Mouse (Mus musculus) hindbrain, embryonic 16.5 days (tissue): Measurements from ENCODE around the gene Fzd4. TPM values are rescaled to one million over a fixed set of nuclear protein-coding genes. Genes with fewer than 3 reads are reported as not detected.
A peak's percentile ranks its signal among the peaks of the same experiment; 100 is the strongest.

Experiments used
- ATAC-seq: fragments of 200-750 bp; cut with Nextera tagmentation; 2 replicates; pipeline ENCODE4 v1.8.0; 2017; ENCODE audit warnings: moderate TSS enrichment, moderate library complexity
- H3K27ac ChIP-seq: fragments of 300-500 bp; sonication (generic); 2 replicates; pipeline ENCODE4 v1.5.1; 2014; ENCODE audit warnings: low read depth, mild to moderate bottlenecking, control low read depth, low read length, moderate library complexity
- H3K27me3 ChIP-seq: fragments of 300-500 bp; sonication (generic); replicated peaks from 2 replicates; pipeline ENCODE4 v1.6.1; 2014; ENCODE audit warnings: low read length; ENCODE audit not compliant: control insufficient read depth, insufficient read depth
- H3K36me3 ChIP-seq: fragments of 300-500 bp; sonication (generic); 2 replicates; pipeline ENCODE4 v1.6.1; 2014; ENCODE audit warnings: mild to moderate bottlenecking, low read length, moderate library complexity, mixed read lengths; ENCODE audit not compliant: control insufficient read depth, insufficient read depth
- H3K4me1 ChIP-seq: fragments of 300-500 bp; sonication (generic); 2 replicates; pipeline ENCODE4 v1.6.1; 2014; ENCODE audit warnings: low read depth, low read length; ENCODE audit not compliant: control insufficient read depth, insufficient read depth
- H3K4me2 ChIP-seq: fragments of 300-500 bp; sonication (generic); 2 replicates; pipeline ENCODE4 v1.6.1; 2014; ENCODE audit warnings: mild to moderate bottlenecking, low read length, control low read depth, moderate library complexity
- H3K4me3 ChIP-seq: fragments of 300-500 bp; sonication (generic); 2 replicates; pipeline ENCODE4 v1.5.1; 2014; ENCODE audit warnings: mild to moderate bottlenecking, low read length, control low read depth, moderate library complexity
- H3K9ac ChIP-seq: fragments of 300-500 bp; sonication (generic); 2 replicates; pipeline ENCODE4 v1.6.1; 2014; ENCODE audit warnings: low read depth, mild to moderate bottlenecking, control low read depth, low read length, moderate library complexity
- H3K9me3 ChIP-seq: fragments of 300-500 bp; sonication (generic); 2 replicates; pipeline ENCODE4 v1.6.1; 2014; ENCODE audit warnings: mild to moderate bottlenecking, low read length, moderate library complexity; ENCODE audit not compliant: control insufficient read depth
- WGBS: fragments of 180-500 bp; shearing (Covaris S2); extraction: QIAGEN DNeasy Blood & Tissue Kit; methylation state at CpG from one replicate; pipeline ENCODE4 v1.1.7; 2014; 5-methylcytosine and 5-hydroxymethylcytosine counted together
- polyA plus RNA-seq: library from polyadenylated mRNA; unstranded; fragments of >200 nt; fragmentation: Nextera tagmentation; extraction: Ambion mirVana; gene quantifications from 2 replicates; pipeline ENCODE4 v1.2.1, GENCODE M21; 2015

Fzd4 gene
- polyA plus RNA-seq, 1 experiment from 2014 or later = 2.1 TPM

DNA sequence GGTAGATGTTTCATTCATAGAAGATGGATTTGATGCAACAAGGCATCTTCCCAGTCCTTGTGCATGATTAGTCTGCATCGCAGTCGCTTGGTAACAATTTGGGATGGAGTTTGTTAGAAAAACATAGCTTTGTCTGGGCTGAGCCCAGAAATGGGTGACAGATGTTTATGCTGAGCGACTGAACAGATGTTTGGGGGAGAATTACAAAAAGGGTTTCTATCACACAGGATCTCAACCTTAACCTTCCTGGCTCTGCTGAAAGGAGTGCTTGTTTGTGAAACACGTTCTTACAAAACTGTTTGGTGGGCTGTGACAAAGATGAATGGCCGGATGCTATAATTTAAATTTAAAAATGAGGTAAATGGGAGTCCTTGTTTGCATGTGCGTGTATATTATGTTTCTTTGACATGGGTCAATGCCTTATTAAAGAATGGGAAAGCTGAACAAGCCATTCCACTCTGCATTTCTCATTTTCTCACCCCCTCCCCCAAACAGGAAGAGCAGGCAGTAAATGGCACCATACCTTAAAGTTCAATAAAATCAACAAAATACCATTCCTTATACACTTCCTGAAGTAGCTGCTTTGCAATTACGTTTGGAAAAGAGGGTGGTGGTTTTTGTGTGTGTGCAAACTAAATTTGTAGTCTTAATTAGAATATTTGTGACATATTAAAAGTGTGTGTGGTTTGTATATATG lies 52.4 kb downstream of the Fzd4 start:
- WGBS = 33% methylated on average over 7 of the region's 7 CpGs

DNA sequence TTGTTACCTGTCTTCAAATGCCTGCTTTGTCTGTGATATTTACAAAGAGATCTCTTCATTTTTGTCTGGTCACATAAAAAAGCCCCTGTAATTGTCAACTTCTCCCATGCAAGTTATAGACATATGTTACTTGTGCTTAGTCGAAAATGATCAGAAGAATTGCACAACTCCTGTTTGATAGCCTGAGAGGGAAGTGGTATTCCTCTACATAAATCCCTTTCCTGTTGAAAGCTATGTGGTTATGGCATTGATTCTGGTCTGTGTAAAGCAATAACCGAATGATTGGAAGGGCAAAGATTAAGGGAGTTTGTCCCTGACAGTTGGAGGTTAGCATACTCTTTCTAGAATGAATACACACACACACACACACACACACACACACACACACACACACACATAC lies 55.5 kb downstream of the Fzd4 start:
- no peaks in the 10 kb centered on the region for H3K36me3 ChIP-seq
- no peak overlapping the region for H3K4me3 ChIP-seq
- H3K4me1 ChIP-seq = no peaks in the 10 kb centered on the region
- H3K27ac ChIP-seq = no peak overlapping the region
- no peaks in the 10 kb centered on the region for H3K9me3 ChIP-seq
- H3K9ac ChIP-seq = no peak overlapping the region
- no peaks in the 10 kb centered on the region for H3K27me3 ChIP-seq
- WGBS = 88% methylated on average over 2 of the region's 2 CpGs
- H3K4me2 ChIP-seq = no peak overlapping the region
- no peak for ATAC-seq

More for the DNA sequence above, 52.4 kb downstream of the Fzd4 start:
- Histone ChIP-seq H3K4me1 (no peaks in the 10 kb centered on the region), H3K36me3 (no peaks in the 10 kb centered on the region), H3K4me3 (no peak overlapping the region), H3K4me2 (no peak overlapping the region), H3K9me3 (no peaks in the 10 kb centered on the region), H3K27me3 (no peaks in the 10 kb centered on the region), H3K9ac (no peak overlapping the region), H3K27ac (no peak overlapping the region)
- peak; percentile 79 for ATAC-seq

DNA sequence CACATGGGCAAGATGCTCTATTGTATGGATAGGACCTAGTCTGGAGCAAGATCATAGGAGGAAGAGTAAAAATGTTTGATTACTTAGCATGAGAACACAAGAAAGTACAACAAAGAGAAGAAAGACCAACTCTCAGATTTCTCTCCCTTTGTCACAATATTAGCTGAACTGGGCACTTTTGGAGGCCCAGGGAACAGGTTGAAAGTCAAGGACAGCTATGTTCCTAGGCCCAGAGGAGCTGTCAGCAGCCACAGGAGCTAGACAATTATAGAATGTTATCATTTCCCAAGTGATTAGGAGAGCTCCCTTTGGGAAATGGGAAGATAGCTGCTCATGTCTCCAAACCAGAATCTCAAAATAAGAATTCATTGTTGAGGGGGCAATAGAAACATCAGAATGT lies 56.8 kb downstream of the Fzd4 start:
- ATAC-seq = no peak
- H3K4me3 ChIP-seq = no peak overlapping the region
- H3K4me2 ChIP-seq = no peak overlapping the region
- H3K27me3 ChIP-seq = no peaks in the 10 kb centered on the region
- no peak overlapping the region for H3K9ac ChIP-seq
- H3K27ac ChIP-seq = no peak overlapping the region
- H3K36me3 ChIP-seq = no peaks in the 10 kb centered on the region
- H3K4me1 ChIP-seq = no peaks in the 10 kb centered on the region
- no peaks in the 10 kb centered on the region for H3K9me3 ChIP-seq

DNA sequence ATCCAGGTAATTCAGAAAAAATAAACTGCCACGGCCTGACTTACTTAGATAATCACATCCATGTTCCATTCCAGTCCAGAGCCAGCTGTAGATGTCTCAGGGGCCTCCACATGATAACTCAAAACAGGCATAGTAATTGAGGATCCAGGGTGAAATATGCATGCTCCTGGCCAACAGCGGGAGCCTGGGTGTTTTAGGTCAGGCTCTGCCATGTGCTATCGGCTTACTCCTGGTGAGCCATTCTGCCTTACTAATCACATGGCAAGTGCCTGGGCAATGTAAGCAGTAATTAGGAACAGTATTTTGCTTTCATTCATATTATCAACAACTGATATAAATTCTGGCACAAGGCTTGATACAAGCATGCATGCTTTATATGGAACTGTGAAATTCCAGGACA lies 57.2 kb downstream of the Fzd4 start:
- 45% methylated on average over 3 of the region's 3 CpGs for WGBS
- no peak overlapping the region for H3K4me2 ChIP-seq
- no peak for ATAC-seq
- H3K9me3 ChIP-seq = no peaks in the 10 kb centered on the region
- no peak overlapping the region for H3K9ac ChIP-seq
- H3K27me3 ChIP-seq = no peaks in the 10 kb centered on the region
- no peak overlapping the region for H3K4me3 ChIP-seq
- H3K27ac ChIP-seq = no peak overlapping the region
- H3K4me1 ChIP-seq = no peaks in the 10 kb centered on the region
- no peaks in the 10 kb centered on the region for H3K36me3 ChIP-seq

Other genes with a start within 250 kb of the Fzd4 start
- gene Tmem135, start 133 bp upstream of the Fzd4 start, polyA plus RNA-seq = 29.4 and 34.3 TPM in 2 replicates
- 17.3 and 17.7 TPM in 2 replicates for gene Prss23, start 122.8 kb downstream of the Fzd4 start, polyA plus RNA-seq
- gene Me3, start 228.0 kb downstream of the Fzd4 start, polyA plus RNA-seq = 19.5 and 23.1 TPM in 2 replicates